Mouse (Mus musculus): ENCODE data around the gene Mdga1. TPM values are rescaled to one million over a fixed set of nuclear protein-coding genes. Genes with fewer than 3 reads are reported as not detected.

The Mdga1 gene
- total RNA-seq, 2 experiments from 2014 or later: 45.0 to 47.1 TPM

DNA sequence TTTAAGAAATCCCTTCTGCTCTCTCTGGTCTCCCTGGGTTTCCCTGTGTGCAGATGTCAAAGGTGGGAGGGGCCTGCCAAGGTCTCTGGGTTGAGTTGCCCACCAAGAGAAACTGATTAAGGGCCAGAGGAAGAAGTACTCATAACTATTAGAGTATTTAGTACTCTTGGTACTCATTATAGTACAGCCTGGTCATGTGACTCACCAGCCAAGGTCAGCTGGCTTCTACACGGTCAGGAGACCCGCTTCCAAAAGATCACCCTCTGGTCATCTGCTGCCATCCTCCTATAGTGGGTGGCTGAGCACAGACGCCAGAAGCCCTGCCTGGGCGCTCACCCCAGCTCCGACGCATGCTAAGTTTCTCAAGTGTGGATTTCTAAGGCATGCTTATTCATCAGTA lies 124.9 kb downstream of the Mdga1 start:
- DNase-seq: no peak

DNA sequence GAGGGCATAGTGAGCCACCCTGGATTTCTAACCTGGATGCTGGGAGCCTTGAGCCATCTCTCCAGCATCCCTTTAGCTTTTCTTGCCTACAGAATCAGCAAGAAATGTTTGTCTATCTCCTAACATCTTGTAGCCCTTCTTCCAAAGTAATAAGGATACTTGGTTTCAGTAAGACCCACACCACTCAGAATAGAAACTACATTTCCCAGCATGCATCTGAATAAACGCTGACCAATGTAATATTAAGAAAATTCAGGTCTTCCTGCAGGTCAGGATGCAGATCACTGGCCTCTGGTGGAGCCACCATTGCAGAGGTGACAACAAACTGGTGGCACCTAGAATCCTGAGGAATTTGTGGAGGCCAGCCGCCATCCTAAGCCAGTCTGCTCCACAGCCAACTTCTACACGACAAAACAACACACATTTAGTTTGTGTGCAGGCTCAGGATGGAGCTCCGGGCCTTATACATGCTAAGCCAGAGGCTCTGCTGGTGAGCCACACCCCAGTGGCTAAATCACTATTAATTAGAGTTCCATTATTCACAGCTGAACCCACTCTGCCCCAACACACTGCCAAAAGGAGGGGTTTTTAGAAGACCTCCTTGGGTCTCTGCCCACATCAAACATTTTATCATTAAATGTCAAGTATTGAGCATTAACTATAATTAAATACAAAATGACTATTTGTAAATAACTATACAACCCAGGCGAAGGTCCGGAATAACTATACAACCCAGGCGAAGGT lies 126.3 kb downstream of the Mdga1 start:
- no peak for DNase-seq

DNA sequence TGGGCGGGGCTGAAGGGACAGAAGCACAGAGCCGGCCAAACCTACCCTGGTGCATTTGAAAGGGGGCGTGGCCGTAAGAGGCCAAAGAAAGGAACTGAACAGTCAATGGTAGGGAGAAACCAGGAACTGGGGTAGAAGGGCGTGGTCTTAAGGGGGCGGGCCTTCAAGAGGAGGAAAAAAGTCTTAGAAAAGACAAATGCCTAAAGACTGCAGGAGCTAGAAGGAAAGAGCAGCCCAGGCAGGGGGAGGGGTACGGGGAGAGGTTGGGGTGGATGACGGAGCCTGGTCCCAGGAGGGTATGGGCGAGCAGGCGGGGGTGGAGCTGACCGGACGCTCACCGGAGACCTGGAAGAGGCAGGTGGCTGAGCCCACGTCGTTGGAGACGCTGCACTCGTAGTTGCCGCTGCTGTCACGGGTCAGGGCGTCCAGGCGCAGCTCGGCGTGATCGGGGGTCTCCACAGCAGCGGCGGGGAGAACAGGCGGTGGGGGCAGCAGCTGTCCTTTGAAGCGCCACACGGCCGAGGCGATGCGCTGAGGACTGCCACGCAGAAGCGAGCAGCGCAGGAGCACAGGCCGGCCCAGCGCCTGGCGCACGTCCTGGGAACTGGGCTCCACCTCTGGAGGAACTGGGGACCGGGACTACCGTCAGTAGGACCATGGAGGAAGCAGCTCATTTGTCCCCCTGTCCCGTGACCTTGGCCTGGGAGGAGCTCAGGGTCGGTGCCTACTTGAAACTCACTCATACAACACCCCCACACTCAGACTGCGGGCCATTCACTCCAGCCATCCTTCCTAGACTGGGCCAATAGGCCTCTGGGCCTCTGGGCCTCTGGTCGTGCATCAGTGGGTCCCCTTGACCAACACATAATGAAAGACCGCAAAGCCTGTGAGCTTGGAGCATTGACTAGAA lies 127.9 kb downstream of the Mdga1 start:
- DNase-seq: peak; percentile 37

DNA sequence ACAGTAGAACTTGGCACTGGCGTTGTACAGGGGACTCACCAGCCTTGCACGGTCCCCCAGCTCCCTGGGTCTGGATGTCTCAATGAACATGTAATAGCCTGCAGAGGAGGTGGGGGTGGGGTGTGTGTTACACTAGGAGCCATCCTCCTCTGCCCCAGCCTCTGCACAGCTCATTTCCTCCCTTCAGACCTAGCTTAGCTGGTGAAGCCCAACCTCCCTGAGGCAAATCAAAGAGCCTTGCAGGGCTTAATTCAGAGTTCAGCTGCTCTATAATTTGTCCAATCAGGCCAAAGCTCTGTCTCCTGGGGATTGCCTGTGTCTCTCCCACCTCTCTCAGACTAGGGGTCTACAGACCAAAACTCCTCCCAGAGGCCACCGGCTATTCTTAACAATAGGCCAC lies 131.9 kb downstream of the Mdga1 start:
- no peak for DNase-seq

DNA sequence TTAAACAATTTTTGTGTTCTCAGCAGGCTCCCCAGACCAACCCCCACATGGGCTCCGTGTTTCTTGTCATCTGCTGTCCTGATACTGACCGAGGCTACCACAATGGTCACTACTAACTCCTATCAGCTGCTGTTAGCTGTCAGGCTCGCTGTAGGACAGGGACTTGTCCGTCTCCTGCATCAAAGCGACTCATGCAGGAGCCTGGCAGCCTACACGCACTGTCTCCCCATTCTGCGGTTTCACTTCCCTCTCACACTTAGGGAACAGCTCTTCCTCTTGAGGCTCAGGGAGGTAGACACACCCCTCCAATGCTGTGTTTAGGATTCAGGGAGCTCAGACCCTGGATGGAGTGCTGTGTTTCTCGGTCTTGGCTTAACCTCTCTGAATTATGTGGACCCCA lies 132.4 kb downstream of the Mdga1 start:
- DNase-seq: no peak

DNA sequence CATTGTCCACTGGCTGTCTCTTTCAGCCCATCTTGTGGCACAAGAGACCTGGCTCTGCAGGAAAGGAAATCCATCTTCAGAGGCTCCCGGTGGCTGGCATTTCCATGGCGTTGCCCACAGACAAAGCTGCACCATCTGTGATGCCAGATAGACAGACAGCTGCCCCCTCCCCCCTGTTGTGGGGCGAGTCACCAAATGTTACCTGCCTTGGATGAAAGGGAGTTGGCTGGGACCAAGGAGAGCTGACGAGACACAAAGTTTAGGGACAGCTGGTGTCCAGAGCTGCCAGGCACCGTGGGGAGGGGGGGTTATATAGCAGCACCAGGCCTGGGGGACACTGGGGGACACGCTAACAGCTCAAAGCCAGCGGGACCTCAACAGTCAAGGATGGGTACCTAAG lies 135.1 kb downstream of the Mdga1 start:
- no peak for DNase-seq

DNA sequence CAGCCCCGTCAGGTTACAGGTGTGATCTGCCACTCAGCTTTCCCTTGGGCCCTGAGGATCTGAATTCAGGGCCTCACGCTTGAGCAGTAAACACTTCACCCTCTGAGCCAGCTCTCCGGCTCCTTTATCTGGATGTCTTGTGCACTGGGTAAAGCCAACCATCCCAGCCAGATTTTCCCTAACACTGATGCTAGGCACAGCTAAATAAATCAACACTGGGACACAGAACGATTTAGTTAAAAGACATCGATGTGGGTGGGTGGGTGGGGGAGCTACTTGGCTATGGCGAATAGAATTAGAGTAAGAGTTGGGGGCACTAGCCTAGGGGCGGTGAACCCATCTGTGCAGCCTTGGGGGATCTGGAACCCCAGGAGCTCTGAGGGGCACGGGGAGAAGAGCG lies 135.6 kb downstream of the Mdga1 start:
- no peak for DNase-seq

DNA sequence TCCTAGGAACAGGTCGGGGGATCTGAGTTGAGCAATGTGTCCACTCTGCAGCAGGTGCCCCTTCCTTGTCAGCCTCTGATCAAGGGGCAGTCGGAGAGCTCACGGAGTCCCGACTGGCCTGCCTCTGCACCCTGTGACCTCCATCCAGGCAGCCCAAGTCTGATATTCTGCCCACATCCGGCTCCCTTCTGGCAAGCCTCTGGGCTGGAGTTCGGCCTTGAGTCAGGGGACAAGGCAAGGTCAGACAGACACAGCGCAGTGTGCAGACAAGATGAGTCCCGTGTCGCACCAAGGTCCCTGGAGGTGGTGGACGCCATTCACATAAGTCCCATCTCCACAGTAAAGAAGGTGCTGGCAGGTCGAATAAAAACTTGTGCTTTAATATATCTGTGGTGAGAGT lies 138.2 kb downstream of the Mdga1 start:
- DNase-seq: no peak

DNA sequence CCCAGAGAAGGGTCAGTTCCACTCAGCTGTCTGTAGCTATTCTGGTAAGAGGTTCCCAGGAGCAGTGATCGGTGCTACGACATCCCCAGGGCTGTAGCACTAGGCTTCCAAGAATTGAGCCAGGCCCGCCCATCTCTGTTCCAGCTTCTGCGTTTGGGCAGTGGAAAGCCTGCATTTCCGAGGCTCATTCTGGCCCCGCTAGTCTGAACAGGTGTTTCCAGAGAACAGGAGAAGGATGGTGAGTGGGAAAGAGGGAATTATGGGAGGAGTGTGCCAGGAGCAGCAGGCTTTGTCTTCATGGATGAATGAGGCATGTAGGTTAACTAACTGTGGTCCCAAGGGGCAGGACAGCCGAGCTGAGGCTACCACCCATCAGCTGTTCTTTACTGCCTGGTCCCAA lies 140.8 kb downstream of the Mdga1 start:
- DNase-seq: no peak

DNA sequence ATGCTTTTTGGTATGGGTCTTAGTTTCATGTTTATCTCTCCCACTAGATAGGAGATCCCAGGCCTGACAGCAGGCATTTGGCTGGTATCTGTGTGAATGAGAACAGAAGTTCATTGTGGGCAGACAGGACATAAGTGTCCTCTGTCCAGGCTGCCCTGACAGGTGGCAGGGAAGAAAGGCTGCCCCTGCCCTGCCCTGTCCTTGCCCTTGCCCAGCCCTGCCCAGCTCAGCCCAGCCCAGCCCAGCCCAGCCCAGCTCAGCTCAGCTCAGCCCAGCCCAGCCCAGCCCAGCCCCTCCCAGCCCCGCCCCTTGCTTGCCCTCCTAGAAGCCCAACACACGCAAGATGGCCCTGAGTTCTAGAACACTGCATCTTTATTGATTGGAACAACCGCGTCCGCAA lies 142.3 kb downstream of the Mdga1 start:
- no peak for DNase-seq

DNA sequence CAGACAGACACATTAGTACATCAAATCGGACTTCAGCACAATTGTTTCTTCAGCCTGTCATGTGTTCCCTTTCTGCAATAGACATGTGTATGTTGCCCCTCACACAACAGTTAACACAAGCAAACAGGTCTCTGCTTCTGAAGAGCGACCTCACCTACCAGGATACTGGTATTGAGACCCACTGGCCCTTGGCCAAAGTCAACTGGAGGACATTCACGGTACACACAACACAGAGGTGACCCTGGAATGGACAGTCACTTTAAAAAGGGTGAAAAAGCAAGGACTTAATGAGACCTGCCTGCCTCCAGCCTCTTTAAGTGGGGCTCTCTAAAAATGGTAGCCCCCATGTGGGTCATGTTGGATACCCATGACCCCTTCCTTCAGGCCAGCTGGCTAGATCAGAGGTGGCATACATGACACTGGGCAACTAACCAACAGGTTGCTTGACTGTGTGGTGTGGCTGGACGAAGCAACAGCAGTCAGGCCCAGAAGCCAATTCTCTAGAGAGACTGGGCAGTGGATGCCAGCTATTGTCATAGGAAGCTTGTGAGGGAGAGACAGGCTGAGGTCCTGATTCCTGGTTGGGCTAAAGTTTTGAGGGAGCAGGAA lies 145.3 kb downstream of the Mdga1 start:
- DNase-seq: no peak

DNA sequence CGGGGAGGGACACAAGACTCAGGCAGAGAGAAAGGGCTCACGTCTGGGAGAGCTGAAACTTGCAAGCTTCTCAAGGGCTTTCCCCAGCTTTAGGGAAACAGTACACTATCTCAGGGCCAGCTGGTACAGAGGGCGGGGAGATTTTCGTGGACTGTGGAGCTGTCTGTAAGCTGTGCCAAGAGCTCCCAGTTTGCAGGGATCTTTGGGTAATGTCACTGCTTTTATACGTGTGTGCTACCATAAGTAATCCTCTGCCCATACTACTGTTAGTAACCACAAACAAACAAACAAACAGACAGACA lies 145.7 kb downstream of the Mdga1 start:
- no peak for DNase-seq

DNA sequence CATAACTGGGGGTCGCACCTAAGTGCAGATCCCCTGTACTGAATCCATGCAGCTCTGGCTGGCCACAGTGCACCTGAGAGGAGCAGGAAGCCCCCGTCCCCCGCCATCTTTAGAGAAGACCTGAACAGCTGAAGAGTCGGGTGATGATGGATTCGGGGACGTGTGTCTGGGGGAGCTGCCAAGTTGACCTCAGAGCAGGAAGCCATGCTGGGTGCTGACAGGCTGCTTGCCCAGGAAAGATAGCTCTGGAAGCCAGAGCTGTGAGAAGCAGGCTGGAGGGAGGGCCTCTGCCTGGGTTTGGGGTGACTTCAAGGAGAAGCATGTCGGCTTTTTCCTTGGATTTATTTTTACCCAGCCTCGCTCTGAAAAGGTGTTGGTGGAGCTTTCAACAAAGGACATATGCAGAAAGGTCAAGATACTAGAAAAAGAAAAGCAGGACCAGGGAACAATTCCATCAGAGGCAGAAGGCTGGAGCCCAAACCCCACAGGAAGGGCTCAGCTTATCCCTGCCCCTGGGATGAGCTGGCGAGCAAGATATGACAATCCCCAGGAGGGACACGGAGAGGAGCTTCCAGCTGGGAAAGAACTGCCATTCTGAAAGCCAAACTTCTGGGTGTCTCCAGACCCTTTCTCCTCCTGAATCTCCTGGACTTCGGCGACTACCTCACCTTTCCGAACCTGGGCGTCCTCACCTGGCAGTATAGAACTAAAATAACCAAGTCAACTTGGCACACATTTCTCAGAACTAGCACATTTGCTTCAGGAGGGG lies 146.3 kb downstream of the Mdga1 start:
- no peak for DNase-seq

DNA sequence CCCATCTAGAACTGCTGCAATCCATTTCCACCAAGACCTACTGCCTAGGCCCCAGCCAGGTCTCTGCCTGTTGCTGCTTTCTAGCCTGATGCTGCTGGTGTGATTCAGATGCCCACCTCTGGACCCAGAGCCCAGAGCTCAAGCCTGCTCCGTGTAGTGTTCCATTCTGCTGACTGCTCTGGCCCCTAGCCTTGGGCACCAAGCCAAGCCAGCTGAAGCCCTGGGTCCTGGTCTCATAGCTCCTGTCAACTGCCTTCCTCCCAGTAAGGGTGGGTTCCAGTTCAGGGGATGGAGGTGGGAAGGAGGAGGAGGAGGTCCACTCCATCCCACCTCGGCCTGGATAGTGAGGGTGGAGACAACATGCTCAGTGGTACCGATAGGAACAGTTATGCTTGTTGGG lies 150.3 kb downstream of the Mdga1 start:
- no peak for DNase-seq

DNA sequence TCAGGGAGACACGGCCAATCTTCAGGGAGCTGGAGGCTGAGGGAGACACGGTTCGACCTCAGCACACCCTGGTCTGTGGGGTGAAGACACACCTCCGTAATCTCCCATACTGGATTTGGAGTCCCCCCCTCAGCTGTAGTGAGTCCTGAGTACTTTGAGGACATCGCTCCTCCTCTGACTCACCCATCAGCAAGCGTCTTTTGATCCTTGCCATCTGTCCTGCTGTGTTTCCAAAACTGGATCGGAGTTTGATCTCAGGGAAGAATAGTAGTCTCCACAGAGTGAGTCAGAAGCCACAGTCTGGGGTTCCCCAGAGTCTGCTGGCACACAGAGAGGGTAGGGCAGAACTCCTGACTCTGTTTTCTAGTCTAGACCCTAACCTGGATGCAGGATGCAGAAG lies 150.9 kb downstream of the Mdga1 start:
- DNase-seq: no peak

DNA sequence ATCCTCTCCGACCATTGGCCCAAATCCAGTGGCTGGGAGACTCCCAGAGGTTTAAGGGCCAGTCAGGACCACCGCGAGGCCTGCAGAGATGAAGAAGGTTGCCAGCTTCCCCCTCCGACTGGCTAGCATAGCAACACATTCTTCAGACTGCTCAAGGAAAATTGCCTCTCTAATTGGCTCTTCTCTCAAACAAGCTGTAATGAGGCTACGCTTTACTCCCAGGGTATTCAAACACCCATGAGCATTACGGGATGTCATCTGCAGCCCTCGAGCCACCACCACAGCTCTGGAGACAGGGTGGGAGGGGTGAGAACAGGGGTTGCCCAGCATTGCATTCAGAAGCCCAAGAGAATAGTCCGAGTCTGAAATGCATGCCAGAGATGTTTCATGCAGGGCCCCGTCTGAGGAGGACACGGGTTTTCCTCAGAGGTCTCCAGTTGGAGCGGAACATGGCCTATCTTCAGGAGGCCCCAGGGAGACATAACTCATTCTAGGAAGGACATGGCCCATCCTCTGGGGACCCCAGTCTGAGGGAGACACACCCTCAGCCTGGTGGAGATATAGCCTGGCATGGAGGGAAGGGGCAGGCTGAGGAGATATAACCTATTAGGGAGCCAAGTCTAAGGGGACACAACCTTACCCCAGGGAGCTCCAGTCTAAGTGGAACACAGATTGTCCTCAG lies 151.5 kb downstream of the Mdga1 start:
- DNase-seq: no peak

DNA sequence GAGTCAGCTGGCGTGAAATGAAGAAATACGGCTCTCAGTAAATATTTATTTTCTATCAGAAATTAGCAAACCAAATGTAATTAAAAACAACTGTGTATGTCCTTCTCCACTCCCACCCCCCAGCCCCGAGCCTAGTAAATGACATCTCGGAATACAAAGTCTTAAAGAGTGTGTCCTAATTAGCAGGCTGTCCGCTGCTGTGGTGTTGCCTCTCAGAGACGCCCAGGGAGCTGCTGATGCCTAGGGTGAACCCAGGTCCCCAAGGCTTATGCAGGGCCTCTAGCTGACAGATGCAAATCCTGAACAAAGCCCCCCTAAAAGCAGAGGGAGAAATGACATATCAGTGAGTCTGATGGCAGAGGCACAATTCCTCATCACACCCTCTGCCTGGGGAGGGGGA lies 155.1 kb downstream of the Mdga1 start:
- DNase-seq: no peak

DNA sequence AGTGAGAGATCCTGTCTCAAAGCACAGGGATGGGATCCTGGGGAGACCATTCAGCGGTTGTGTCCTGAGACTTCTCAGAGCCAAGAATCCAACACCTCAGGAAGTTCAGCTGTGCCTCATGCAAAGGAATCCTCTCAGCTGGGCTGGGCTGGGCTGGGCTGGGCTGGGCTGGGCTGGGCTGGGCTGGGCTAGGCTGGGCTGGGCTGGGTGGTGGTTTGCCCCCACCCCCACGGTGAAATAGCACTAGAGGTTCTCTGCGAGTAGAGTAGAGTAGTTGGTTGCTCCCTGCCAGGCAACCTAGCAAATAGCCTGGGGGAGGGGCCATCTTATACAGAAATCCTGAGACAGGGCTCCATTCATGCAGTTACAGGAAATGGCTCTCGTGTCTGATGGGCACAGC lies 156.6 kb downstream of the Mdga1 start:
- DNase-seq: no peak

DNA sequence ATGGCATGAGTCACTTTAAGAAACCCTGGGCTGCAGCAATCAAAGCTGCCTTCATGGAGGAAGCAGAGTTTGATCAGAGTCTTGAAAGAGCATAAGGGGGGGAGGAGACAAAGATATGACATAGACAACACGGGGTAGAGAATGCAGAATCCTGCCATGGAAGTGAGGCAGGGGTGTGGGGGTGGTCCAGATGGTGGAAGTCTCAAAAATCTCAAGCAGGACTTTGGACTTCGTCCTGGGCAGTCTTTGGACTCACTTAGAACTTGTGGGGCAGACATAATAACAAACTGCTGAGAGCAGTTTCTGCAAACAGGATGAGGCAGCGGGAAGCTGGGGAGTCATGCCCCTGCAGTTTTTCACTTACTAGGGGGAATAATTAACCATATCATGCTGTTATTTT lies 166.3 kb downstream of the Mdga1 start:
- DNase-seq: no peak

DNA sequence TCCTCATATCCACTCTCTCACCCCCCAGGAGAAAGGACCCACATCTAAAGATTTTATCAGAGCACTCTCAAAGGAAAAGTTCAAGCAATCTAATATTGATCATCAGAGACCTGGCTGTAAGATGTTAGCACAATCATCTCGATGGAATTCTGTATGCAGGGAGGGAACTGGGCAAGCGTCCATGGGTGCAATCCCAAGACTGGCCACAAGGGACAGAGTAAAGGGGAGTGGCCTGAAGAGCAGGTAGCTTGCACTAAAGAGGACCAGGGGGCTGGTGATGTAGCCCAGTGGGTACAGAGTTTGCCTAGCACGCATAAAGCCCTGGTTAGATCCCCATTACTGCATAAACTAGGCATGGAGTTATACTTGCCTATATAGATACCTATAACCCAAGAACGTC lies 168.5 kb downstream of the Mdga1 start:
- DNase-seq: peak; percentile 28

DNA sequence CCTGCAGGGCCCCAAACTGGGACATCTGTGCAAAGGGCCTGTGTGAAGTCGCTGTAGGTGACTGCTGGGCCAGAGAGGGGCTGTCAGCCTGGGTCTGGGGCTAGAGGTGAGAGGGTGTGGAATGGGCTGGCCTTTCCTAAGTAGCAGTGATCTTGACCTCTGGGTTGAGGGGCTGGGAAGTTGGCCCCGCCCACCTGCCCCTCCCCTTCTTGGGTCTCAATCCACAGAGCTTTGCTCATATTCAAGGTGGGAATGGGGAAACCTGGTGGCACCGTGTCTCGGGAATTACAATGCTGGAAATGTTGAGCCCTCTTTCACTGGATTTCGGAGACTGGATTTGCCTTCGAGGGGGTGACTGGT lies 169.8 kb downstream of the Mdga1 start:
- DNase-seq: no peak

DNA sequence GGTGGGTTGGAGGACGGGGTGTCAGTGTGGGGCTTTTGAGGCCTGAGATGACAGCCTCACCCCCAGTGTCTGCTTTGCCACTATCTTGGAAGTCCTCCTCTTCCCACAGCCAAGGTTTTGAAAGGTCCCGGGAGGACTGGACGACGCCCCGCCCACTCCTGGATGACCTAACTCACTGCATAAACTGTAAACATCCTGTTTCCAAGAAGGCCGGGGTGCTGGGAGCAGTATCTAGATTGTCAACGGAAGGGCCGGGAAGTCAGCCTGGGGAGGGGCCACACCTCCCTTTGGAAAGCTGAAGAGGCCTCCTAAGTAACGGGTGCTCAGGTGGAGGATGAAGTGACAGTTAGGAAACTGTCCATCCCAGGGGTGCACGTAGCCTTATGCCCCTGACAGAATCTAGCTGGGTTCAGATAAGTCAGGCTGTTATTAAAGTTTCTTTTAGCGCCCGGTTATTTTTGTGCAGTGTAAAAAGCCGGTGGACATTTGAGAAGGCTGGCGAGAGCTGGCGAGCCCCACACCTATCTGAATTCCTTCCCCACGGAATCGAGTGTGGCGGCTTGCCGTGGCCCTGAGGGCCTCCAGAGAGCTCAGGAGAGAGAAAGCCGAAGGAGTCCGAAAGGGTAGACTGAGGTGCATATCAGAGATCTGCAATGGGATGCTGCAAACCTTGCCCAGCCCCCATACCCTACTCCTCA lies 170.3 kb downstream of the Mdga1 start:
- DNase-seq: no peak

All from gastrocnemius, postnatal 25 days (tissue).